In the genomic region with DNA sequence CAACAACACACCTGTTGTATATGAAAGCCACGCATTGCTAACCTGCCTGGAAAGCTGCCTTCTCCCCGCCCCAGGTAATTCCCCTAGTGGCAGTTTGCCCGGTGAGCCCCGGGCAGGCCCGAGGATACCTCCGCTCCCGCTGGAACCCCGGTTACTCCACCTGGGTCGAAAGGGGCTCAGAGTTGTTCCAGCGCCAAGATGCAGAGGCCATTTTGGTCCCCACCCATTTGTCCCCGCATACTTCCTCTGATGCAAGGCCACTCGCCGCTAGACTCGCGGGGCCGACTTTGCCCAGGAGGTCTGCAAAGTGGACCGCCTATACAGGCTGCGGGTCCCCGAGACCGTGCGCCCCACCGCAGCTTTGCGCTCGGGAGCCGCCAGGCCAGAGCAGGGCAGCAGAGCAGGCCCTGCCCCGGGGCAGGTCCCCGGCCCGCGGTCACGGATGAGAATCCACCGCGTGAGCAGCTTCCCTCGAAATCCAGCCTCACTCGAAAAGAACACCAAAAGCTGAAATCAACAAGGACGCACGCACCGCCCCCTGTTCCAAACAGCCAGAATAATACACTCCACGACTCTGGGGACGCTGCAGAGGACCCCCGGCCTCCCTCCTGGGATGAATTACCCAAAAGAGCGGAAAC, we compare ENCODE assay signal across 8 mouse cellular contexts. TPM values are rescaled to one million over a fixed set of nuclear protein-coding genes. Genes with fewer than 3 reads are reported as not detected.
DNase-seq lines count a peak whose midpoint lies in the region; ATAC-seq and TF ChIP-seq lines count a peak whose summit lies in the region.

No protein-coding gene starts in this region.

- peak overlapping the region; percentile 4 for H3K9ac ChIP-seq in embryonic facial prominence, embryonic 11.5 days (replicated peaks; ENCODE audit: low read length)
- peak overlapping the region; percentile 58 for H3K9ac ChIP-seq in hindbrain, embryonic 15.5 days
- peak overlapping the region; percentile 39 for H3K9ac ChIP-seq in limb, embryonic 15.5 days

- in situ Hi-C loops in Patski (cut with MboI; ENCODE audit: low pct_unique_long_range_greater_than_20kb) = loop anchor here (10.0 kb wide), 1 partner anchor 57 kb away; a partner anchor contains a TSS

- H3K27me3 ChIP-seq in Patski = peaks cover 27% of the 10 kb centered on the region
- peaks cover 24% of the 10 kb centered on the region for H3K27me3 ChIP-seq in embryonic facial prominence, embryonic 11.5 days (ENCODE audit: control insufficient read depth, insufficient read depth, low read length)
- H3K27me3 ChIP-seq in hindbrain, embryonic 15.5 days = peaks cover 53% of the 10 kb centered on the region
- peaks cover 45% of the 10 kb centered on the region for H3K27me3 ChIP-seq in limb, embryonic 15.5 days

- no peak overlapping the region for H3K27ac ChIP-seq in embryonic facial prominence, embryonic 11.5 days (replicated peaks; ENCODE audit: low read depth, low read length)
- H3K27ac ChIP-seq in hindbrain, embryonic 15.5 days (replicated peaks) = no peak overlapping the region; the same call in 1 of the 2 replicates
- no peak overlapping the region for H3K27ac ChIP-seq in limb, embryonic 15.5 days

- peak overlapping the region; percentile 56 for H3K4me3 ChIP-seq in embryonic facial prominence, embryonic 11.5 days (ENCODE audit: low read depth, low read length)
- H3K4me3 ChIP-seq in hindbrain, embryonic 15.5 days = peak overlapping the region; percentile 83
- peak overlapping the region; percentile 58 for H3K4me3 ChIP-seq in limb, embryonic 15.5 days

- peaks cover 5% of the 10 kb centered on the region; the same call in 1 of the 2 replicates for H3K4me1 ChIP-seq in embryonic facial prominence, embryonic 11.5 days (ENCODE audit: control insufficient read depth, insufficient read depth, low read length)
- H3K4me1 ChIP-seq in hindbrain, embryonic 15.5 days (replicated peaks) = peaks cover 25% of the 10 kb centered on the region
- peaks cover 23% of the 10 kb centered on the region for H3K4me1 ChIP-seq in limb, embryonic 15.5 days

- TF ChIP-seq CTCF in Patski (IDR thresholded peaks at IDR 0.05) = no peak

- ATAC-seq in Patski = peak; percentile 7
- 0 out of 2 replicates have a peak, but pooled peaks have one; percentile 35 for ATAC-seq in embryonic facial prominence, embryonic 11.5 days (replicated peaks; ENCODE audit: insufficient number of reproducible peaks, low FRiP score, low TSS enrichment, low read depth)
- peak; percentile 64; the same call in 1 of the 2 replicates for ATAC-seq in hindbrain, embryonic 15.5 days (ENCODE audit: low FRiP score, low read depth)
- ATAC-seq in limb, embryonic 15.5 days (ENCODE audit: insufficient number of reproducible peaks, low FRiP score, low TSS enrichment, low read depth) = no peak

- POLR2A ChIA-PET in Patski (lab: Charles Lee) = interaction anchor here (0.6 to 1.0 kb wide), 2 partner anchors 19 to 59 kb away, joined by 3 read pairs; a partner anchor contains a TSS

- H3K4me2 ChIP-seq in embryonic facial prominence, embryonic 11.5 days (ENCODE audit: low read depth, low read length) = peak overlapping the region; percentile 98
- H3K4me2 ChIP-seq in hindbrain, embryonic 15.5 days = peak overlapping the region; percentile 100
- peak overlapping the region; percentile 100 for H3K4me2 ChIP-seq in limb, embryonic 15.5 days

- WGBS in embryonic facial prominence, embryonic 11.5 days = under 1% methylated on average over 41 of the region's 41 CpGs
- WGBS in hindbrain, embryonic 15.5 days = under 1% methylated on average over 41 of the region's 41 CpGs
- WGBS in limb, embryonic 15.5 days = under 1% methylated on average over 41 of the region's 41 CpGs

- DNase-seq in frontal cortex, postnatal 36 days (ENCODE audit: low spot score in 2 of 2) = peak; percentile 2 to 5
- no peak for DNase-seq in frontal cortex, postnatal 10 days (ENCODE audit: low spot score in 2 of 2)
- no peak for DNase-seq in Patski (ENCODE audit: low read depth, low spot score)
- peak; percentile 17 for DNase-seq in embryonic facial prominence, embryonic 11.5 days (ENCODE audit: low spot score)
- peak; percentile 48 for DNase-seq in neural tube, embryonic 10.5 days (ENCODE audit: extremely low spot score, low spot score)
- no peak for DNase-seq in T-cell, adult 2 months (ENCODE audit: low spot score)

- CTCF ChIA-PET in Patski (lab: Charles Lee) = no interaction called here

- no peaks in the 10 kb centered on the region for H3K36me3 ChIP-seq in embryonic facial prominence, embryonic 11.5 days (replicated peaks; ENCODE audit: control insufficient read depth, insufficient read depth, low read depth, low read length)
- H3K36me3 ChIP-seq in hindbrain, embryonic 15.5 days = no peaks in the 10 kb centered on the region
- H3K36me3 ChIP-seq in limb, embryonic 15.5 days = no peaks in the 10 kb centered on the region

- no peaks in the 10 kb centered on the region for H3K9me3 ChIP-seq in embryonic facial prominence, embryonic 11.5 days (replicated peaks; ENCODE audit: control insufficient read depth, low read length)
- H3K9me3 ChIP-seq in hindbrain, embryonic 15.5 days = no peaks in the 10 kb centered on the region
- no peaks in the 10 kb centered on the region for H3K9me3 ChIP-seq in limb, embryonic 15.5 days

RNA-seq across cellular contexts. Expression of a gene that starts 1.0 kb away (rescaled TPM):
- 12.1 TPM for polyA plus RNA-seq in Patski (2021)
- 6.7 and 7.5 TPM in 2 replicates for polyA plus RNA-seq in embryonic facial prominence, embryonic 11.5 days (2014; fragmentation: Nextera tagmentation; extraction: Ambion mirVana)
- polyA plus RNA-seq in hindbrain, embryonic 15.5 days (2015; fragmentation: Nextera tagmentation; extraction: Ambion mirVana) = 10.9 and 12.4 TPM in 2 replicates
- polyA plus RNA-seq in limb, embryonic 15.5 days (2015; fragmentation: Nextera tagmentation; extraction: Ambion mirVana) = 11.6 and 12.1 TPM in 2 replicates

RNA-seq across cellular contexts. Expression of a gene that starts 59.1 kb away (rescaled TPM):
- polyA plus RNA-seq in Patski (2021) = 38.9 TPM
- 82.1 and 91.5 TPM in 2 replicates for polyA plus RNA-seq in embryonic facial prominence, embryonic 11.5 days (2014; fragmentation: Nextera tagmentation; extraction: Ambion mirVana)
- polyA plus RNA-seq in hindbrain, embryonic 15.5 days (2015; fragmentation: Nextera tagmentation; extraction: Ambion mirVana) = 62.9 and 70.6 TPM in 2 replicates
- 62.3 and 64.4 TPM in 2 replicates for polyA plus RNA-seq in limb, embryonic 15.5 days (2015; fragmentation: Nextera tagmentation; extraction: Ambion mirVana)

Comparison
In these comparisons a context has a peak if more than half of its experiments do, and no peak if none do; other contexts are left out.
1. DNase-seq: peak in frontal cortex, postnatal 36 days (2 of 2), embryonic facial prominence, embryonic 11.5 days (single experiment) and neural tube, embryonic 10.5 days (single experiment); none in frontal cortex, postnatal 10 days (0 of 2), Patski (single experiment) and T-cell, adult 2 months (single experiment).
2. H3K9ac ChIP-seq: peak in every context shown above with its lines; median percentile 58 in hindbrain, embryonic 15.5 days; 39 in limb, embryonic 15.5 days; 4 in embryonic facial prominence, embryonic 11.5 days.
3. Peak in every context shown above with its lines, with median percentiles within 50 percentile points of each other: H3K4me2 ChIP-seq and H3K4me3 ChIP-seq.